Mouse (Mus musculus) urinary bladder, postnatal 4 days (tissue): ENCODE results near the gene Nfe2.
"Not testable (repeated sequence)": the region's sequence is repeated elsewhere in the genome, so short reads cannot be mapped to it uniquely, and the experiment has no call there.

Experiments used
- DNase-seq, 2 experiments: peaks; one replicate each; pipeline ENCODE4 v3.0.0; 2021 to 2022; ENCODE audit warnings: low spot score in 2 of 2

Gene Nfe2

GRCm38 (mm10) chr15:103250195-103250740, 7.9 kb downstream of the Nfe2 start:
- peak; percentile 58 to 74 for DNase-seq

- not testable (repeated sequence) for DNase-seq
Measured at GRCm38 (mm10) chr15:103249511-103249910, 8.7 kb downstream of the Nfe2 start.

DNA sequence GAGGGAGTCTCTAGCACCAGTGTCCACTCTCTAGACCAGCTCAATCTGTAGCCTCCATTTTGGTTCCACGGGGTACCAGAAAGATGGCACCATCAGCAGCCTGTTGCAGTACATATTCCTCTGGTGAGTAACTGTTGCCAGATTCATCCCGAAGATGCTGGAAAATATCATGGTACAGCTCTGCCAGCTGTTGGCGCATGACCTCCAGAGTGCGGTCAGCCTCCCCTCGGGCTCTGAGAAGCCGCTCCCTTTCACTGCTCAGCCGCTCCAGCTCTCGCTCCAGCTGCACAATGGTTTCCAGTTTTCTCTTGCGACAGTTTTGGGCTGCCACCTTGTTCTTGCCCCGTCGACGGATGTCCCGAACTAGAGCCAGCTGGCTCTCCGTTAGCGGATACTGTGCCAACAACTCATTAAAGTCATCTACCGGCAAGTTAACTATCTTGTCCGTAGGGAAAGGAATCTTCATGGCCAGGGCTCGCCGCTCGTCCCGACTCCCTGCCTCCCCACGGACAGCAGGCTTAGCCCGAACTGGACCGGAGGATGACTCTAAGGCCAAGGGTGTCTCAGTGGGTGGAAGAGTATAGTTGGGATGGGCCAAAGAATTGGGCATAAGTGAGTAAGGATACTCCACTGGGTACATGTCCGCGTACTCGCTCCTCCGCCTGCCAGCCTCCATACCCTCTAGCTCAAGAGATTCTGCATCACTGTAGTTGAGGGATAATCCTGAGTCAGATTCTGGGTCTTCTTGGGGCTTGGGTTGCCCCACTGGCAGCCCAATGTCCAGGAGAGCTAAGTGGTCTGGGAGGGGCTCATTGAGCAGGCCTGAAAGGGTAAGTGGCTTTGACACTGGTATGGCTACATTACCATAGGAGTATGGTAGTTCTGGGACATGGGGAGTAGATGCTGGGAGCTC, 9.5 kb downstream of the Nfe2 start:
- DNase-seq: no peak

- no peak for DNase-seq
Measured at GRCm38 (mm10) chr15:103247782-103248400, 10.3 kb downstream of the Nfe2 start.

- DNase-seq: no peak
Measured at GRCm38 (mm10) chr15:103247078-103247781, 11.0 kb downstream of the Nfe2 start.

- DNase-seq: no peak
Measured at GRCm38 (mm10) chr15:103245616-103246015, 12.6 kb downstream of the Nfe2 start.

DNA sequence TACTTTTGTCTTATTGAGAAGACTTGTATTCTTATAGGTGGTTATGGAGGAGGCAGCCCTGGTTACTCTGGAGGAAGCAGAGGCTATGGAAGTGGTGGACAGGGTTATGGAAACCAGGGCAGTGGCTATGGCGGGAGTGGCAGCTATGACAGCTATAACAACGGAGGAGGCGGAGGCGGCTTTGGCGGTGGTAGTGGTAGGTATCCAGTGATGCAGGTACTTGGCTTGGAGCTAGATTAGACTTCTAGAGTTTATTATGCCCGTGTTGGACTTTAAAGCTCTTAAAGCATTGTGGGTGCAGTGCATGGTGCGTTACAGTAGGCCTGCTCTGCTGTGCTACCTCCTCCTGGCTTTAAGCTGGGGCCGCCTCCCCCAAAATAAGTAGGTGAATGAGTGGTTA, 15.3 kb downstream of the Nfe2 start:
- no peak for DNase-seq

GRCm38 (mm10) chr15:103241071-103242018, 16.9 kb downstream of the Nfe2 start:
- not testable (repeated sequence) for DNase-seq

GRCm38 (mm10) chr15:103240160-103241028, 17.8 kb downstream of the Nfe2 start, which contains the start of gene Hnrnpa1:
Hnrnpa1 (plus strand) TSS chr15:103240432.
- DNase-seq: peak; percentile 87 to 88

- peak; percentile 97 to 98 for DNase-seq
Measured at GRCm38 (mm10) chr15:103239685-103240159, 18.5 kb downstream of the Nfe2 start, which contains the start of gene Cbx5. Cbx5 (minus strand) TSS chr15:103239816.

DNA sequence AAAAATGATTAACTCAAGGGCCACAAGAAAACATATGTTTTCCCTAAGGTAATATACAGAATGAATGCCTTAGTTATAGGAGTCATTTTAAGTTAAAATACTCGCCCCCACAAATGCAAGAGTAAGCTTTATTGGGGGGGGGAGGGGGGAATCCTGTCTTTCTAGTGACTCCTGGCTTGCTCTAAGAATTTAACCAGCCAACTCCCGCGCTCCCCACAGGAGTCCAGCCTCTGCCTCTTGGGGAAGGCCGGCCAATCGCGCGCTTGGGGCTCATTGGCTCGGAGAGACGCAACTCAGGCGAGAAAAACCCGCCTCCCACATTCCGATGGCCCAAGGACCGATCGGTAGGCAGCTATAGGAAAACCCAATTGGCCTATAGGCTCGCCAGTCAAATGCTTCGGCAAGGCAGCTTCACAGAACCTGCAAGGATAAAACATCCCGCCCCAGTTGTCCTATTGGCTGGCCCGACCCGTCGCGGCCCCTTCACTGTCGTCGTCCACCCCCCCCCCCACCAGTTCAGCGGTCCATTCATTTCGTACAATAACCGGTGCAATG, 19.0 kb downstream of the Nfe2 start:
- peak; percentile 93 to 94 for DNase-seq

DNA sequence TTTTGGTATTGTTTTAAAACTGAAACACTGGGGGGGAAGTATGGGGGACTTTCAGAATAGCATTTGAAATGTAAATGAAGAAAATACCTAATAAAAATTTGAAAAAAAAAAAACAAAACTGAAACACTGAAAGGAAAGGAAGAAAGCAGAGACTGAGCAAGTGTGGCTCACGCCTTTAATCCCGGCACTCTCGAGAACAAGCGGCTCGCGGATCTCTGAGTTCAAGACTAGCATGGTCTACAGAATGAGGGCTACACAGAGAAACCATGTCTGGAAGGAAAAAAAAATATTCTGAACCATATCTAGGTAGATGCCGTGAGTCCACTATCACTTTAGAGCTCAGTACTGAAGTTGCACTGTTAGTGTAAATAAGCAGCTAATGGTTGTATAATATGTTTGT, 20.9 kb downstream of the Nfe2 start:
- DNase-seq: no peak

GRCm38 (mm10) chr15:103233119-103233518, 25.1 kb downstream of the Nfe2 start:
- DNase-seq: no peak

- DNase-seq: no peak
Measured at GRCm38 (mm10) chr15:103228904-103229303, 29.3 kb downstream of the Nfe2 start.

GRCm38 (mm10) chr15:103227572-103227971, 30.6 kb downstream of the Nfe2 start:
- DNase-seq: no peak

GRCm38 (mm10) chr15:103227022-103227421, 31.2 kb downstream of the Nfe2 start:
- no peak for DNase-seq

DNA sequence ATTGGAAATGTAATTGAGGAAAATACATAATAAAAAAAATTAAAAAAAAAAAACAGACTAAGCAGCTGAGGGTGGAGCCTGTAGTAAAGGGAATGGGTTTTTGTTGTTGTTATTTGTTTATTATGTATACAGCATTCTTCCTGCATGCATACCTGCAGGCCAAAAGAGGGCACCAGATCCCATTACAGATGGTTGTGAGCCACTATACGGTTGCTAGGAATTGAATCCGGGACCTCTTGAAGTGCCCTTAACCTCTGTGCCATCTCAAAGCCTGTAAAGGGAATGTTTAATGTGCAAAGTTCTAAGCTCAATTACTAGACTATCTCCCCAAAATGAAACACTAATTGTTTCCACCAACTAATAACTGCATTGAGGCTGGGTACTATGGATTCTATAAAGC, 34.0 kb downstream of the Nfe2 start:
- no peak for DNase-seq

DNA sequence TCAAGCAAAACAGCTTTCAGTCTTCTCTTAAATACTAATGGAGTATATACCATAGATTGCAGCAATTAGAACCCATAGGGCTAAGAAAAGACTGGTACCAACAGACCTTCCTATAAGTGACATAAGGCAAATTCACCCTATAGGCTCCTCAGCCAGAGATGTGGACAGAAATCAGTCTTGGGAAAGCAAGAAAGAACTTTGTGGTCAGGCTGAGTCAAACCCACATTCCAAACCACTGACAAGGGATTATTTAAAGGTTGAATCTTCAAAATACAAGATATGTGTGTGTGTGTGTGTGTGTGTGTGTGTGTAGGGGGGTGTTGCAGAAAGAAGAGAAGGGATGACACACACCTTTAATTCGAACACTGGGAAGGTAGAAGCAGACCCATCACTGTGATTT, 36.8 kb downstream of the Nfe2 start:
- no peak for DNase-seq

DNA sequence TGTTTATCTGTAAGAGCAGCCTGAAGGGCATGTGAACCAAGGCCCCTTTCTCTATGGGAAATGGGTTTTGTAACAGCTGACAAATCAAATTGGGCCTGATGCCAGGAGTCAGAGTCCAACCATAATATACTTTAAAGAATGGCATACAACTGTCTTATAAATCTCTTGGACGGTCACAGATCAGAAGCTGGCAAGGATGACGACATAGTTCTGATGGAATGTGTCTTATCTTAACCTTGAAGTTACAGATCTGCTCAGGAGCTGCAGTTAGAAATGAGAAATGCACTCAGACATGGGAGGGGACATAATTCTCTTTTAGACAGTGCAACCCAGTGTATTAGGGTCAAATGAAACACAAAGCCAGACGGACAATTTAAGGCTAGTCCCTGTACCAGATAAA, 37.4 kb downstream of the Nfe2 start:
- no peak for DNase-seq
